Mouse (Mus musculus): ENCODE results near the gene Camk2g.

Camk2g gene

GRCm38 (mm10) chr14:20698515-20698914 lies 95.4 kb downstream of the Camk2g start:
- DNase-seq, result no peak

GRCm38 (mm10) chr14:20696986-20697385 lies 96.9 kb downstream of the Camk2g start:
- peak in 1 of 2 experiments; percentile 30 for DNase-seq

- DNase-seq, result no peak
Measured at GRCm38 (mm10) chr14:20695761-20696520, 97.9 kb downstream of the Camk2g start.

- peak; percentile 71 to 77 for DNase-seq
Measured at GRCm38 (mm10) chr14:20694884-20695760, 98.8 kb downstream of the Camk2g start, which contains the start of gene Fut11. Fut11 (plus strand) TSS chr14:20694968.

- DNase-seq, result no peak
Measured at GRCm38 (mm10) chr14:20694185-20694883, 99.6 kb downstream of the Camk2g start.

GRCm38 (mm10) chr14:20693589-20694101 lies 100.2 kb downstream of the Camk2g start:
- no peak for DNase-seq

GRCm38 (mm10) chr14:20691772-20692171 lies 102.1 kb downstream of the Camk2g start:
- no peak for DNase-seq

DNA sequence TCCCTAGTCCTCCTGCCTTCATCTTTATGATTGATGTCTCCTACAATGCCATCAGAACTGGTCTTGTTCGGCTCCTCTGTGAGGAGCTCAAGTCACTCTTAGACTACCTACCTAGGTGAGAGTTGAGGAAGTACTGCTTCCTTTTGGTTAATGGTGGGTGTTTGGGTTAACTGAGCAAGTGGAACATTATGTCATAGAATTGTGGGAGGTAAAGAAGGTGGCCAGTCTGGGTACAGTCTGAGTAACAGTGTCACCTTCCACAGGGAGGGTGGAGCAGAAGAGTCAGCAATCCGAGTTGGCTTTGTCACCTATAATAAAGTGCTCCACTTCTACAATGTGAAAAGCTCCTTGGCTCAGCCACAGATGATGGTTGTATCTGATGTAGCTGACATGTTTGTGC lies 104.9 kb downstream of the Camk2g start:
- DNase-seq, result no peak

GRCm38 (mm10) chr14:20686576-20686975 lies 107.3 kb downstream of the Camk2g start:
- no peak for DNase-seq
